Mouse (Mus musculus) E14TG2a.4 (cell line): Measurements from ENCODE around the gene Olfr952.

Experiments
- CTCF ChIP-seq: conservative IDR thresholded peaks from 2 replicates; pipeline ENCODE4 v1.5.1; 2014; ENCODE audit warnings: low read length
- NANOG ChIP-seq: IDR thresholded peaks from 2 replicates; pipeline ENCODE4 v1.6.1; 2014; ENCODE audit warnings: borderline replicate concordance, low read length, mixed read lengths
- POU5F1 ChIP-seq: IDR thresholded peaks from 2 replicates; pipeline ENCODE4 v1.6.1; 2014; ENCODE audit warnings: low read length, borderline replicate concordance

DNA sequence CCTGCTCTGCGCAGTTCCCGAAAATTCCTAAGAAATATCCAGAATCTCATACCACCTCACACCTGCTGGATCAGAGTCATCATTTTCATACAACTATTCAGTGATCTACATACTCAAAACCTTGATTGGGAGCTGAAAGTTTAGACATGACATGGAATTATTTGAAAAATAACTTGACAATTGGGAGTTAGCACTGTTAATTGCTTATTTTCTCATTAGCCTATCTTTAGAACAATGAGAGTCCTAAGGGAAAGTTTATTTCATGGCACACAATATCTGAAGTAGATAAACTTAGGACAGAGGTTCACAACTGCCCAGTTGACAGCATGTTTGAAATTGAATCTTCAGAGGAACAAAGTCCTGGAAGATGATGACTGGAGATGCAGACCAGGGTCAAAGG is 39.8 kb downstream of the Olfr952 start, which contains the start of gene Olfr951:
- TF ChIP-seq CTCF (no peak), NANOG (no peak), POU5F1 (no peak)
